Mouse (Mus musculus) heart, postnatal 10 days (tissue): ENCODE measurements at regions not wholly inside any gene's neighbourhood (a gene's known extent, or its start where the extent isn't known, plus 50 kb on each side); places are given as distances from the start of the nearest gene placed in this dataset.

Source experiments
- DNase-seq, 2 experiments: peaks; one replicate each; pipeline ENCODE4 v3.0.0; 2021
- intact Hi-C: fragments of 180-260 bp; cut with DNase I; formaldehyde crosslinking; loops from one replicate; pipeline ENCODE4 v1.15.1; 2025

DNA sequence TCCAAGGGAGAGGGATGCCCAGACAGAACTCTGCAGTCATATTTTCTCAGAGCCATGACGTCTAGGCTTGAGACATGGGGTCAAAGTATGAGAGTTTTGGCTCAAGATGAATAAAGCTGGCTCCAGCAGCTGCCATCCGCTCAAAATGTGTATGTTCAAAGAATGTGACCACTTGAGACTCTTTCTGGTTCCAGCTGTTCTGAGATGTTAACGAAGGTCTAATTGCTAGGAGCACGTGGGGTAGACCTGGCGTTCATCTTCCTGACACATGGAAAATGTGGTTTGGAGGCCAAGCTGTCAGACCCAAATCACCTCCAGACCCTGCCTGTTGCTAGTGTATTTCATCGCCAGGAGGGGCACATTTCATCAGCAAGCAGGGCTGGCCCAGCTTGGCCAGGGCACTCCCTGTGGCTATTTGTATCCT is 58.9 kb upstream of the Ankrd1 start:
- intact Hi-C loops = no loop called here
- DNase-seq = peak; percentile 40

DNA sequence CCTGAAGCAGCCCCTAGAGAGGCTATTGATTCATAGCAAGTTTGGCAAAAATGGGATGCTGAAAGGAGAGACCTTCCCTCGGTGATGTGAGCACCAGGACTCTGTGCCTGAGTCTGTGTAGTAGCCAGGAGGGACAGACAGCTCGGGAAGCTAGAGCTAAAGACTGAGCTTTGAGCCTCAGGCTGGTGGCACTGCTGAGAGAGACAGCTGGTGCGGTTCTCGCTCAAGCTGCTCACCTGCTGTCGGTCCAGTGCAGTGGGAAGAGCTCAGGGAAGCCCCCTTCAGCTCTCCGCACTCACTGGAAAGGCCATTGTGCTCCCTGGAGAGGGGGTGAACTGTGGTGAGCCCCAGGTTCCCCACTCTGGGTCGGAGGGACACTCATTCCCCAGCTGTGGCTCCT is 60.4 kb upstream of the Ankrd1 start:
- intact Hi-C loops = loop anchor here (5.0 kb wide), 2 partner anchors 68 to 82 kb away; no protein-coding TSS in a partner anchor

DNA sequence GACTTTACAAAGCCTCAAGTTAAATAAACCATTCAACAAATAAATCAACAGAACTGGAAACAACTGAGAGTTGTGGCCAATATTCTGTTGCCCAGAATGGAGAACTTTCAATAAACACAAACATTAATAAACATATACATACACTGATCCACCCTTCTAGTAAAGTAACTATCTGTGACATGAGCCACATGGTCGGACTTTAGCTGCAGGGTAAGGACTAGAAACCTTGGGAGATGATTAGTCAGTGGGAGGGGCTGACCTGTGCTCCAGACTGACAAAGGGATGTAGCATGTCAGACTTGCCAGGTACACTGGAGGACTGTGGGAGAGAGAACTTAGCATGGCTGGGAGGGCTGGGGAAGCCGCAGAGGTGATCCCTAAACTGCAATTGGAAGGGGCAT is 61.6 kb upstream of the Ankrd1 start:
- intact Hi-C loops = loop anchor here (5.0 kb wide), 2 partner anchors 69 to 81 kb away; no protein-coding TSS in a partner anchor
- DNase-seq = no peak

More for the DNA sequence above, 60.4 kb upstream of the Ankrd1 start:
- DNase-seq = no peak

DNA sequence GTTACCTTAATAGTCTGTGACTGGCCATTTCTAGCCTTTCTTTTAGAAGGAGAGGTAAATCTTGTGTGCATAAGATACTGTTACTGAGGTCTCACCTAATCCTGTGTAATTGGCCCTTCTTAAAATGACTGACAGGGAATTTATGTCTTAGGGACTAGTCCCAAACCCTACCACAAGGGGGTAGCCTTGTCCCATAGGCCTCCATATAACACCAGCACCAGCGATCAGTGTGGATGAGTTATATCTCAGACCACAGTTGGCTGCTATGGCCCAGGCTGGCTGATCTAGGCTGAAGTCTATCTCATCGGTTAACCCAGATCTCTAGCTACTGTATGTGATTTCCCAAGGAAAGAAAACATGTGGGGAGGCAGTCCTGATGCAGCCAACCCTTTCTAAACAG is 63.2 kb upstream of the Ankrd1 start:
- intact Hi-C loops = loop anchor here (1.0 to 5.0 kb wide), 4 partner anchors 71 to 257 kb away; partner anchors contain the start of gene Pcgf5
- peak; percentile 82 to 84 for DNase-seq

DNA sequence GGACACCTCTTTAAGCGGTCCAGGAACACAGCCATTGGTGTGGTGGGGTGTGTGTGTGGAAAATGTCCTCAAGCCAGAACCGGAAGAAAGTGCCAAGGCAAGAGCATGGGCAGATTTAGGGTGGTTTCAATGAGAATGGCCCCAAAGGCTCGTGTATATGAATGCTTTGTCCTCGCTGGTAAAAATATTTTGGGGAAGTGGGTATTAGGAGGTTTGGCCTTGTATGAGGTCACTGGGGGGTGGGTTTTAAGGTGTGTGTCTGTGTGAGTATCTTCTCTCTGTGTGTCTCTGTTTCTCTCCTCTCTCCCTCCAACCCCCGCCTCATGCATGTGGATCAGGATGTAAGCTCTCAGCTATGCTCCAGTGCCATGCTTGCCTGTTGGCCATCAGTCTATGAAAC is 69.8 kb upstream of the Ankrd1 start:
- intact Hi-C loops = no loop called here
- no peak for DNase-seq

DNA sequence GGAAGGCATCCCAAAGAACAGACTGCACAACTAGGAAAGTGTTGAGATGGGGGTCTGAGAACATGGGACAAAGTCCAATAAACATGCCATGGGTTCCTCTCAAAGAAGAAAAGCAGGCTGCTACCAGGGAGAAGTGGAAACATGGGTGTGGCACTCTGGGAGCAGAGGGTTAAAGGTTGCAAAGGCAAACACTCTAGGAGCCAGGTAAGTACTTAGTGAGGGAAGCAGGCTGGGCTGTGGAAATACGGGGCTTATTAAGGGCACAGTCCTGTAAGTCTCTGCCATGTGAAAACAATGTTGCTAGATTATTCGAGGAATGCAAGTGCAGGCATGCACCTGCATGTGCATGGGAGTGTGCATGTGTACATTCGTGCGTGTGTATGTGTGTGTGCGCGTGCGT is 71.7 kb upstream of the Ankrd1 start:
- no peak for DNase-seq
- intact Hi-C loops = no loop called here

DNA sequence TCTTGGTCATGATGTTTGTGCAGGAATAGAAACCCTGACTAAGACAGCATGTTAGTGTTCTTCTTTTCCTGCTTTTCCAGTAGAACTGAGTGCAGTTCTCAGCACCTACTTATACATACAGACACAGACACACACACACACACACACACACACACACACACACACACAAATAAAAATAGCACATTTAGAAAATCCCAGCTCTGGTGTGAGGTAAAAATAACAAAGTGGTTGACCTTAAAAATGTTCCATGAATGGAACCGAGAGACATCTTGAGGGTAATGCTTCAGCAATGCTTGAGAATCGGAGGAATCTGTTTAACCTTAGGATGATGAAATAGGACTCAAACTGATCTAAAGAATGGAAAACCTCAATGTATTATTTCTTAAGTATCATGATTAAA is 84.4 kb upstream of the Ankrd1 start:
- intact Hi-C loops = no loop called here
- no peak for DNase-seq

DNA sequence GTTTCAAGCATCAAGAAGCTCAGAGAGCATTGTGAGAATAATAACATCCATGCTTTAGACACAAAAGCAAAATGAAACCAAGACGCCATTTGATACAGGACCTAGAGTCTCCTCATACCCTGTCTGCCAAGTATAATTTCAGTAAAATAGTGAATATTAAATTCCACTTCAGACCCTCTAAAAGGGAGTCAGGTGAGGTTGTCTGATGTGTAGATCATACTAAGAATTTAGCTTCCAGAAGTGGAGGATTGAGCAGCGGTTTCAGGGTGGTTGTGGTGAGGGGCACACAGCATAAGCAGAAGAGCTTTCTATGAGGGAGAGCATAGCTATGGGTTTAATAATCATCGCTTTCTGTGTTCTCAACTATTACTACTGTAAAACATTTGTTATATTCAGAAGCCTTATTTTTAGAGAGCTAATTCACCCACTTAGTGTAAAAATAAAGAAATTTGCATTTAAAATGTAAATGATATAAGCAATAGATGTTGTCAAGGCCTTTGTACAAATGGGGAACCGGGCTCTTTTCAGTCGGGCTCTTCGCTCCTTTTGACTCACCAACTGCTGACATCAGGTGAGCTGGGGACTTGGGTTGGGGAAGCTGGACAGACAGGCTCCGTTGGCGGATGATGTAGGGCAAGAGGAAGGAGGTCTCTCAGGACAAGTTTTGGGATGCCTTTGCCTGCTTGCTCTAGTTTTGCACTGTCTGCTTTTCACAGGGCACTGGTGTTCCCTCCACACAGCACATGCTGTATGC is 85.2 kb upstream of the Ankrd1 start:
- intact Hi-C loops = no loop called here

DNA sequence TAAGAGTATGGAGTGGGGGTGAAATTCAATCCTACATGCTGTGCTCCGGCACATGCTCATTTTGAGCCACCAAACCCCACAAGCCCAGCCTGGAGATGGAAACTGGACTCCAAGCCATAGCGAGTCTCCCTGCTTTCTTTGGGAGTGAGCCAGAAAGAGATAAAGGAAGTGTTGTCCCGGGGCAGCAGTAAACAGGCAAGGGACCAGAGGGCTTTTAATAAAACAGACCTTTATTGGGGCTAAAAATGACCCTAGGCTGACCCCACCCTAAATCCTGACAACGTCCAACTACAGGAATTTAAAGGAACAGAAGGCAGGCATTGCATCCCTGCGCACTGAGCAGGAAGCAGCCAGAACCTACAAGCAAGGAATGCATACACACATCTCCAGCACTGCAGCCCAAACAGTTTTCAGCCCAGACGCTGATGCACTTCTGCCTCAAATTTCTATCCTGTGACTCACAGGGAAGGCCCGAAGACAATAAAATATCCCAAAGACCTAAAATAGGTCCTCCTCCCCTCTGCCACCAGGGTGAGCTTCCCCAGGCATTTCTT is 87.9 kb upstream of the Ankrd1 start:
- intact Hi-C loops = no loop called here
- peak; percentile 36 to 39 for DNase-seq

More for the DNA sequence above, 85.2 kb upstream of the Ankrd1 start:
- no peak for DNase-seq

DNA sequence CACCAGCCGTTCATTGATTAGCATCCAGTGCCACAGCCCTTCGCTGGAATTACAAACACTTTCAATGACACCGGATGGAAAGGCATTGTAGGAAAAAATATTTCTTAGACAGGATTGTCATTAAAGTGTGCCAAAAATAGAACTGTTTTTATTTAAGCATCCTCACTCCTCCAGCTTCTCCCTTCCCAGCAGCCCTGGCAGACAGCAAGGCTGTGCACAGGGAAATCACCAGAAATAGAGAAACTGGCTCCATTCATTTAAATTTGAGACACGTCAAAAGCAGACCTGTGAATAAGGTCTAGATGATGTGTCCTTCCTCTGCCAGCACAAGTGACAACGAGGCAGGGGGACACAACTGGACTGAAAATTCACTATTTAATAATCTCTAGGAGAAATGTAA is 88.5 kb upstream of the Ankrd1 start:
- intact Hi-C loops = no loop called here
- DNase-seq = peak in 1 of 2 experiments; percentile 9

DNA sequence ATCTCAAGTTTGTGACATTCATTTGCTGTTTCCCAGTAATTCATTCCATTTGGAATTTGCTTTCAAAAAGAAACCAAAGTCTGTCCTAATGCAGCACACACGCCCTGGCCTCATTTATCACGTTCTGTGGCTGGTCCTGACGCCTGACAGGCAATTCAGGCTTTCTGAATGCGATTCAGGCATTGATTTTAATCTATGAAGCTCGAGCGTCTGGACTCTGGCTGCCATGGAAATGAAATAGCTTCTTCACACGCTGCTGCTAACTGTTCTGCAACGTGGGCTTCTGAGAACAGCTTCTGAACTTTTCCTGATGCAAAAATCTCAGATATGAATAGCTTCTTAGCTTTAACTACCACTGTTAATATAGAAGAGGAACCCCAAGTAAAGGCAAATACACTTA is 93.6 kb upstream of the Ankrd1 start:
- no peak for DNase-seq

DNA sequence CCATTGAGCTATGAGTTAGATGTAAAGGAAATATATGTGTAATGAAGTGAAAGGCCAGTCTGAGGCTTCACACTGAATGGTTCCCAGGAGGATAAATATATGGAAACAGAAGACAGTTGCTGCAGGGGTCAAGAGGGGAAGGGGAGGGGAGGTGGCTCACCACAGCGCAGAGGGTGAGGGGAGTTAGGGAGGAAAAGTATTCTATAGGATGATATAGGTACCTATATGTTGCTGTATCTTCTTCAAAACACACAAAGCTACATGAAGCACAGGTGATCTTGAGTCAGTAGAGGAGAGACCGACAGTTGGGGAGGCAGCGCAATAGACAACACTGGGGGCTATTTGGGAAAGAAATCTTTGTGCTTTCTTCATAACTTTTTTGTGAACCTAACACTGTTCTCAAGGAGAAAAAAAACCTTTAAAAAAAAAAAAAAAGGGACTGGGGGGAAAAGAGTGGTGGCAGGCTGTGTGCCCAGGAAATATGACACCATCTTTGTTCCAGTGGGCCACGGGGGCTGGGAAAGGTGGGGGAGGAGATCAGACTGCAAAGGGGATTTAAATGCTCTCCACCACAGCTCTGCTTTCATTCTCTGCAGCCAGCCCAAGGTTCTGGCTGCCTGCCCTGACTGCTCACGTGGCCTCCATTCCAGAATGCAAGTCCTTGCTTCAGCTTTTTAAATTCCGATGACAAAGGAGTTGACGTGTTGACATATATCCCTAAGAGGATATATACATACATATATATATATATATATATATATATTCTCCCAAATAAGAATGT is 94.5 kb upstream of the Ankrd1 start:
- intact Hi-C loops = no loop called here

More for the DNA sequence above, 93.6 kb upstream of the Ankrd1 start:
- intact Hi-C loops = no loop called here

DNA sequence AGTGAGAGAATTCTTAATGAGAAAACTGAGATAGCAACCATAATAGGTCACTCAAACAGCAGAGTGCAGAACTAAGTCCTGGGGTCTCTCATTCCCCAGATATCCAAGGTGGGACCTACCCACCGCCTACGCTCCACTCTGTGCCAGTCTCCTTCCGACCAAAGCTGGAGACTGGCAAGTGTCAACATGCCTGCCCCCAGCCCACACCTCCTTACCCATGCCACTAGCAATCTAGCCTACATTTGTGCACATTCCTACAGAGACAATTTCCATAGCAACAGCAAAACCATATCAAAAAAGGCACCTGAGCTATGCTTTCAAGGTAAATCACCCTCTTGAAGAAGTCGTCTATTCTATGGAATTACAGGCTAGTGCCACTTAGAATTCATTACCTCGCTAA is 97.3 kb upstream of the Ankrd1 start:
- DNase-seq = no peak
- intact Hi-C loops = no loop called here

More for the DNA sequence above, 94.5 kb upstream of the Ankrd1 start:
- DNase-seq = peak; percentile 79 to 85

DNA sequence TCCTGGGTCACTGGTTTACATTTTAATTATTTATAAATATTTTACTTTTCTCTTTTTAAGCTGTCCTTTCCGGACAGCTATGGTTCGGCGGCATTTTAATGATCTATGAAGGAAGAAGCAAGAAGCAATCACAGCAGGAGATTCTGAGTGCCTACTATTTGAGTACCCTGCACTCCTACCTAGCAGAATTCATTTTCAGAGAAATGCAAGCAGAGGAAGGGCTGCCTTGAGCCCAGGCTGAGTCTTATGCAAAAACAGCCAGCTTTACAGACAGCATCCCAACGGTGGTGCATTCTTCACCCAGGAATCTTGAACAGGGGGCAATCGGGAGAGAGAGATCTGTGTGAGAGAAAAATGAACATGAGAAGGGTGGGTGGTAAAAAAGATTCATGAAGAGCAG is 97.7 kb upstream of the Ankrd1 start:
- no peak for DNase-seq
- intact Hi-C loops = no loop called here

DNA sequence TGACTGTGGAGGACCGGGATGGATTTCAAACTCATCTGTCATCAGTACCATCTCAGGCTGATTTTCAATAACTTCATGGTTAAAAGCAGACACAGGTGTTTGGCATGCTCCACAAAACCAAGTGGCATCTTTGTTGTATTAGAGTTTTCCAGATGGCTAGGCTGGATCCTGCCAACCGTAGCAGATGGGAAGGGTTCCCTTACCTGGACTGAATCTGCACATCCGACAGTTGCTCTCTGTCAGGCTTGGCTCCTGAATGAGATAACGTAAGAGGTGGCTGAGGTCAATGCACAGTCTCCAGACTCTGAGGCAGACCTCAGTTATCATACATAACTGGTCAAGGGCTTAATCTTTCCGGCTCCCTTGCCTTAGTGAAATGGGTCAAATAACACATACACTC is 99.0 kb upstream of the Ankrd1 start:
- intact Hi-C loops = no loop called here
- DNase-seq = no peak

DNA sequence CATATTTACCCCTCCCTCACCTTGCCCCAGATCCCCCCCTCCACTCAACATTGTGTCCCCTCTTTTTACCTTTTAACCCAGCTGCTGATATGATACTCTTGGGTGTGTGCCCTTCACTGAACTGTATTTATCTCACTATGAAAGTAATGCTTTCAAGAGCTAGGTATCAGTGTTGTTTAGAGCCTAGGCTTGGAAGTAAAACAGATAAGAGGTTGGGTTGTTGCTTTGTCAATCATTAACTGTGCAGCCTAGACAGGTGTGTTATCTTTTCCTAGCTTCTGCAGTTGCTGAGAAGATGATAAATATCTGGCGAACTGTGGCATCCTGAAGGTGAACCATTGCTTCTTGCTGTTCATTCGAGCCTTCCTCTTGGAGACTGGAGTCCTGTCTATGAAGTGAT is 101.2 kb upstream of the Ankrd1 start:
- no peak for DNase-seq
- intact Hi-C loops = no loop called here

DNA sequence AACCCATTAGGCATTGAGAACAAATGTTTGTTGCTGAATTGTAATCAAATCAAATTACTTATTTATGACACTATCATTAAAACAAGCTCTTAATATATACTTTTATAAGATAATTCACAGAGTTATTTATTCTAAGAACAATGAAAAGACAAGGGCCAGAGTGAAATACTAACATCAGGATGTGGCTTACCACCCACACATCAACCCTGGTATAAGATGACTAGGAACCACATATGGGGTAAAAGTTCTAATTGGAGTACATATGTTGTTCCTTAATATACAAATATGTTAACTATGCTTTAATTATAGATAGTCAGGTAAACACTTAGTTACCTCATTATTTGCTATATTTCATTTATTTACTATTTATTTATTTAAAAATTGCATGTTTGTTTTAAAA is 101.7 kb upstream of the Ankrd1 start:
- intact Hi-C loops = no loop called here
- no peak for DNase-seq

DNA sequence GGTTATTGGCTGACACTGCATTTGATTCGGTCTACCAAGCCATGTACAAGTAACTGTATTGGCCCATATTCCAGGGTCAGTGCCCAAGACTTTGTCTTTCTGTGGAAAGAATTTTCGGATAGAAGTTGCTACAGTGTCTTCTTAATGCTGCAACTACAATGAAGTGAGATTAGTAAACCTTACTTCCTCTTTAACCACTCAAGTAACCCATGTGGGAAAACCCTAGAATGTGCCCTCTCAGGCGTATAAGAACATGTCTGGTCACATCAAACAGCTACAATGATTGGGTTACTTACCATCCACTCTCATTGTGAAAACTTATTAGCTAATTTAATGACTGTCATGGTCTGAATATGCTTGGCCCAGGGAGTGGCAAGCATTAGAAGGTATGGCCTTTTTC is 102.3 kb upstream of the Ankrd1 start:
- intact Hi-C loops = no loop called here
- no peak for DNase-seq

DNA sequence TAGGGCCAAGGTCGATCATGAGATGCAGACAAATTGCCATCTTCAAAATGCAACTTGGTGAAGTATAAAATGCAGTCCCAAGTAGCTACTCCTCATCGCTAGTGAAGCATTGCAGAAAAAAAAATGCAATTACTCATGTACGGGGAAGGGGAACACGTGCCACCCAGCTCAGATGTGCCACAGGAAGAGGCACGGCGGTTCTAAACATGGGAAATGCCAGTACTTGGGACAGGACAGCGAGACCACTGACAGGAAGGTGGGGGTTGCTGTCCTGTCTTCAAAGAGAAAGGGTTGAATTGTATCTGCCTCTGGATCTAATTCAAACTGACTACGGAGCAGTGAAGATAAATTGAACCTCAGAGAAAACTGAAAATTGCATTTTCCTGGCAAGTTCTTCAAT is 104.6 kb upstream of the Ankrd1 start:
- no peak for DNase-seq
- intact Hi-C loops = no loop called here

DNA sequence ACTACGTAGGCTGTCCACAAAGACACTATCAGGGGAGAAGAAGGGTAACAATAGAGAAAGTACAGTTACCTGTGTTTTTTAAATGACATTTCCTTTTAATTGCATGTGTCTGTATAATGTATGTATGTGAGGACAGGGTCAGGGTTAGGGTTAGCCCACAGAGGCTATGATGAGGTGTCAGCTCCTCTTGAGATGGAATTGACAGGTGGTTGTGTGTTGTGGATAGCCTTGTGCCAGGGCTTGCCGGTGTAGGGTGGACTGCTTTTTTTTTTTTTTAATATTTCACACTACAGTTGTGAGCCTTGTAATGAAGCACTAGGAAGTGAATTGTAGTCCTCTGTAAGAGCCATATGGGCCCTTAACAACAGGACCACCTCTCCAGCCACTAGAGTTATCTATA is 105.7 kb upstream of the Ankrd1 start:
- intact Hi-C loops = no loop called here
- no peak for DNase-seq

DNA sequence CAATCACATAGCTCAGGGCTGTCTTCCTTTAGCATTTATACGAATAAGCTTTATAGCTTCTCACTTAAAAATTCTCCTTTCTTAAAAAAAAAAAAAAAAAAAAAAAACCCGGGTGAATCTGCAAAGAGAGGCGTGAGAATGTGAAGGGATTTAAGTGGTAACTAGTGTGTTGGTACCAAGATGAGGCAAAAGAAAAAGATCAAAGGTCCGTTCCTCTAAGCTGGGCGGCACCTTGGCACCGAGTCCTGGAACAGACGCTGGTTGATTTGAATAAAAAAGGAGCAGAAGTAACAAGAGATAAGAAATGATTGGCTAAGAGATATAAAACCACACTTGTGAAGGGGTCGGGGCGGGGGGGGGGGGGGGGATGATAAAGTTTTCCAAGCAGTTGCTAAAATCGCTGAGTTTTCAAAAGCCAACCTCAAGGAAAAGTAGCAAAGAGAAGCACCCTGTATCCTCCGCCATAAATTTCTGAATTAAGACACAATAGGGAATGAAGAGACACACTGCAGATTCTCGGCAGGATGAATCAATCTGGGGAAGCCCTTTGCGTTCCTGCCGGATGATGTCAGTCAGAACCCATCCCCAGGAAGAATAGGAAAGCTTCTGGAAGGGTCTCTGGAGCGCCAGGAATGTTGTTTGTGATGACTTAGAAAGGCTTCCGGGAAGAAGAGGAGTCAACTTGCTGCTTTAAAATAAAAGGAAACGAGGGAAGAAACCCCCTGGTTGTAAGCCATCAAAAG is 107.7 kb upstream of the Ankrd1 start:
- intact Hi-C loops = no loop called here
- no peak for DNase-seq
